Mouse (Mus musculus) urinary bladder, postnatal 25 days (tissue): ENCODE results near the gene Acot10.
"Not testable (repeated sequence)": the region's sequence is repeated elsewhere in the genome, so short reads cannot be mapped to it uniquely, and the experiment has no call there.

Experiments
- DNase-seq: peaks from one replicate; pipeline ENCODE4 v3.0.0; 2022; ENCODE audit warnings: low spot score

Acot10 gene

GRCm38 (mm10) chr15:20666650-20667049 is at the start of gene Acot10:
Acot10 (minus strand) TSS chr15:20666750.
- no peak for DNase-seq

DNA sequence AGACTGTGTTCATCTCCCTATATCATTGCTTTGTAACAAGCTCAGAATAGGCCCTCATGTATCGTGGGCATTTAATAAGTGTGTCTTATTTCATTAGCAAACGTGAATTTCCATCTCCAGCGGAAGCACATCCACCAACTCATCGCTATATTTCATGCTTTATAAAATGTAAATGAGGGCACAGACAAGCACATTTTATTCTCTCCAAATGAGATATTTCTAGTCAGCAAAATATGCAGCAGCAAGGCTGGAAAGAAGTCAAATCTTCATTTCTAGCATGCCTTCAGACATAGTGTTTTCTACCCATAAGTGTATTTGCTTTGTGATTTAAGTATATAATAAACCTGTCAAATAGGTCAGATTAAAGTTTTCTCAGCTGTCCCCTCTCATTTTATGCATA is 45.3 kb upstream of the Acot10 start:
- no peak for DNase-seq

- no peak for DNase-seq
Observed at GRCm38 (mm10) chr15:20696229-20696628, 29.7 kb upstream of the Acot10 start.

DNA sequence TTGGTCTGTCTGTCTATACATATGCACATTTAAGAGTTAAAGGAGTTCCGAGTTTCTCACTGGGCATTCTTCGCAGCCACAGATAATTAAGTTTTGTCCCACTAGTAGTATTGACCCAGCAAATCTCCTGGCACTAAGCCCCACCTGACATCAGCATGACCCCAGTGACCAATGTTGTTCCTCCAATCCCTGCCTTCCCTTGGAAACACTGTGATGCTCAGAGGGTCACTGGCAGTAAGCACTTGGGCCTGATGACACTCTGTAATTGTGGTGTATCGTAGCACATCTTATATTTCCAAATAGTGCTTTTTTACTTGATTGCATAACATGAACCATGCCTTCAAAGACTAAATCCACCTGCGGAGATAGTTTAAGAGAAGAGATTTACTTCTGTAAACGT is 17.6 kb upstream of the Acot10 start:
- no peak for DNase-seq

- no peak for DNase-seq
Observed at GRCm38 (mm10) chr15:20682719-20683118, 16.2 kb upstream of the Acot10 start.

DNA sequence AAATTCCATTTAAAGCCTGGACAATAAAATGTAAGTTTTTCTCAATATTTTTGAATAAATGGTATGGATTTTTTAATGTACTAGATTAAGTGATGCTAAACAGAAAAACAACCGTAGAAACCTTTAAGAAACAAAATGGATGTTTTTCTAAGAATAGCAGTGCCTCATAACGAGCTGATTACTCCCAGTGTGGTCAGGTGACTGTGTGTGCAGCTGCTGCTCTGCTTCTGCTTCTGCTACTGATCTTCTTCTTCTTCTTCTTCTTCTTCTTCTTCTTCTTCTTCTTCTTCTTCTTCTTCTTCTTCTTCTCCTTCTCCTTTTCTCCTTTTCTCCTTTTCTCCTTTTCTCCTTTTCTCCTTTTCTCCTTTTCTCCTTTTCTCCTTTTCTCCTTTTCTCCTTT is 3.0 kb upstream of the Acot10 start:
- not testable (repeated sequence) for DNase-seq

DNA sequence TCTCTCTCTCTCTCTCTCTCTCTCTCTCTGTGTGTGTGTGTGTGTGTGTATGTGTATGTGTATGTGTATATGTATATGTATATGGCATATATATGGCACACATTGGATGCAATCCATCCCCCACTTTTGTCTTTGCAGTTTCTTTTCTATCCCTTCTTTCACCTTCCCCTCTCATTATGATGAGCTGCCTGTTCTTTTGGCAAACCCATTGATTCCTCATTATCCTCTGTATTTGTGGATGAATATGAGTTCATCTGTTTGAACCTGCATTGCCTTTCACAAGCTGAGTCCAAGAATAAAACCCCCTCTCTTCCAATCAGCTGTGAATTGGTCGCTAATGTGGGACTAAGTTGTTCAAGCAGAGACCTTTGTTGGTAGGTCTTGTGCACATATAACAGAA is 1.4 kb upstream of the Acot10 start:
- no peak for DNase-seq

DNA sequence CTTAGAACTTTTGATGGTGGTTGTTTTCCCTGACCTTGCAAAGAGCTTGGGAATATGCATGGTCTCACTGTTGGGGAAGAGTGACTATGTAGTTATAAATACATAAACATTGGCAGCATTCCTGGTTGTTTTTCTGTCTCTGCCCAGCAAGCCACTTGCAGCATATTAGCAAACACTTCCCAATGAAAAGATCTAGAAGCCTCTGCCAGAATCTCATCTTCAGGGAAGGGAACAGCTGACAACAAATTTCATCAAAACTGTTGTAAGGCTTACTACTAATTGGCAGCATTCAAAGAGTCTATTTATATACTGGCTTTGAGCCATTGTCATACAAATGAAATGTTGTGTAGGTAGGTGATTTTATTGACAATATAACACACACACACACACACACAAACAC is 800 bp upstream of the Acot10 start:
- no peak for DNase-seq

GRCm38 (mm10) chr15:20660221-20660620 is 6.3 kb downstream of the Acot10 start:
- no peak for DNase-seq

GRCm38 (mm10) chr15:20642905-20643414 is 23.6 kb downstream of the Acot10 start:
- DNase-seq, result no peak

DNA sequence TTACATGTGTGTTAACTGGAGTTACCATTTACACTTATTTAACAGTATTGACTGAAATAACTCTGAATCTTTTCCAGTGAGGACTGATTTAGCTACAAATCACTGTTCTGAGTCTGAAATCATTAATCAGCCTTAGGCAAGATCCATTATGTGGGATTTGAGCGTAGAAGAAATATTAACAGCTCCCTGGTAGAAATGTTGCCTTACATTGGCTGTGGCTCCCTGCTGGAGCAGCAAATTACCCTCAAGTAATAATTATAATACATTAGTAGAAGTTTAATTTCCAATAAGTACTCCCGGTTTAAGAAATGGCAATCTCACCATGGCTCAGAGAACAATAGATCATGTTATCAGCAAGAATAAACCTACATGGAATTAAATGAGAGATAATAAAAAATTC is 27.4 kb downstream of the Acot10 start:
- DNase-seq, result no peak

DNA sequence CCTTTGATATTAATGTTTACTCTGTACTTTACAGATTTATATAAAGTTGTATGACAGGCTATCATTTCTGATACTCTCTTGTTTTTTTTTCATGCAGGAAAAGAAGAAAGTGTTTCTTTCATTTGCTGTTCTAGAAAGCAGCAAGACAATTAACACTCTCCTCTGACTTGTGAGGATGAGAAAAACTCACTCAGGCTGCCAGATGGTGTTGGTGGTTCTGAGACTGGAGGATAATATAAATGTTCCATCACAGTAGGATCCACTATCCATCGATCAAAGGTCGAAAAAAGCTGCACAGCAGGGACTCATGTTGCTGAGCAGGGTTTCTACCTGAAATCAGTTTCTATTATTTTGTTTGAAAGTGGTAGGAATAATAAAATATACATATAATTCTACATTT is 32.0 kb downstream of the Acot10 start:
- DNase-seq, result no peak
